Mouse (Mus musculus) spleen, adult 2 months (tissue): Measurements from ENCODE around the gene Gss.

Source experiments
- CTCF ChIP-seq: fragments of 200-500 bp; IDR thresholded peaks from 2 replicates; pipeline ENCODE4 v1.5.1; 2011; ENCODE audit warnings: mild to moderate bottlenecking, inconsistent platforms; ENCODE audit not compliant: insufficient read depth, insufficient read length, insufficient replicate concordance; ENCODE audit errors: extremely low read depth
- POLR2A ChIP-seq: fragments of 200-500 bp; IDR thresholded peaks from 2 replicates; pipeline ENCODE4 v1.6.1; 2011; ENCODE audit warnings: low read depth, low read length, inconsistent platforms

GRCm38 (mm10) chr2:155585486-155585885 is 7.1 kb downstream of the Gss start:
- TF ChIP-seq POLR2A (no peak), CTCF (no peak)
